Comparison of ENCODE assay signal across 20 mouse cellular contexts in the genomic region with DNA sequence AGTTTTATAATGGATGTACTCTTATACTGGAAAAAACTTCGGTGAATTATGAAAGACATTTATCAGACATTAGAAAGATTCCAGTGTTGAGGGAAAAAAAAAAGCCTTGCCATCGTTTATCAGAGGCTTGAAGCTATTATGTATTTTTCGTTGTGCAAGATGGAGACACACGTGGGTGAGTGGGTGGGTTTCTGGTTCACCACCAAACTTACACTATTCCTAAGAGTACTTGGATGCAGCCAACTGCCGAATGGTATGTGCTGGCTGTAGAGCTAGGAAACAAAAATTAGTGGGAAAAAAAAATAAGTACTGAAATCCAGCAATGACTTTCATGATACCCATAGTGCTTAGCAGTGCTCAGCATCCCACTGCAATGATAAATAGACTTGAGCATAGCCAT.
DNase-seq lines count a peak whose midpoint lies in the region; TF ChIP-seq lines count a peak whose summit lies in the region.
"Had no signal": no experiment of that assay in that cellular context is flagged by ENCODE, and none has a peak within 500 bp of the region (broad histone marks: within the 10 kb centered on the region; RNA-seq: fewer than 3 reads in every experiment).

No protein-coding gene starts in this region.

- no peak overlapping the region for H3K4me3 ChIP-seq in left cerebral cortex, adult 2 months
- H3K4me3 ChIP-seq: embryonic facial prominence, embryonic 10.5 days; embryonic facial prominence, embryonic 12.5 days; forebrain, embryonic 13.5 days; forebrain, embryonic 15.5 days had no signal

- intact Hi-C loops in left cerebral cortex, adult 2 months (cut with DNase I): loop anchor here (5.0 to 10.0 kb wide), 3 partner anchors 163 to 709 kb away; no protein-coding TSS in a partner anchor

- H3K27ac ChIP-seq in left cerebral cortex, adult 2 months: peak overlapping the region; percentile 8; the same call in 1 of the 2 replicates
- H3K27ac ChIP-seq: embryonic facial prominence, embryonic 10.5 days; embryonic facial prominence, embryonic 12.5 days; forebrain, embryonic 13.5 days; forebrain, embryonic 15.5 days had no signal

- no peak for TF ChIP-seq CTCF in left cerebral cortex, adult 2 months (IDR thresholded peaks at IDR 0.05)

- DNase-seq in layer of hippocampus, adult 11-12 months (ENCODE audit: low spot score): peak; percentile 20
- no peak for DNase-seq in layer of hippocampus, adult 9-10 months (ENCODE audit: low spot score)
- DNase-seq in layer of hippocampus, adult 8-10 months (ENCODE audit: low spot score in 2 of 2): peak; percentile 21 to 53
- DNase-seq in layer of hippocampus, postnatal 36 days: no peak
- DNase-seq in left cerebral cortex, adult 2 months (ENCODE audit: extremely low spot score in 1 of 2, low spot score in 2 of 2): no peak
- DNase-seq in left cerebral cortex, adult 18-20 months (ENCODE audit: low spot score in 2 of 2): no peak
- peak; percentile 32 for DNase-seq in brain, adult 2 months (ENCODE audit: low read depth, low spot score)
- DNase-seq: adrenal gland, adult 8-10 months; adrenal gland, postnatal 14 days; adrenal gland, postnatal 36 days; B cell, adult 2 months; cerebellum, adult 11-12 months; cerebellum, adult 2 months; cerebellum, adult 9-10 months; cerebellum, postnatal 10 days; cerebellum, postnatal 25 days had no signal

Comparison
In these comparisons a context has a peak if more than half of its experiments do, and no peak if none do; other contexts are left out.
1. DNase-seq: peak in layer of hippocampus, adult 11-12 months (single experiment), layer of hippocampus, adult 8-10 months (2 of 2) and brain, adult 2 months (single experiment); none in layer of hippocampus, adult 9-10 months (single experiment), layer of hippocampus, postnatal 36 days (0 of 2), left cerebral cortex, adult 2 months (0 of 2) and left cerebral cortex, adult 18-20 months (0 of 2).